Mouse (Mus musculus): ENCODE measurements around the gene Cntn5. TPM values are rescaled to one million over a fixed set of nuclear protein-coding genes. Genes with fewer than 3 reads are reported as not detected.

Gene Cntn5
- polyA plus RNA-seq, 1 experiment = not detected

- no peaks in the 10 kb centered on the region for H3K4me1 ChIP-seq (ENCODE audit: control insufficient read depth, insufficient read depth, insufficient read length)
- H3K27ac ChIP-seq (ENCODE audit: insufficient read depth, low read length) = no peak overlapping the region
- no peaks in the 10 kb centered on the region for H3K27me3 ChIP-seq (ENCODE audit: control insufficient read depth, insufficient read depth, low read length)
- no peak for DNase-seq (ENCODE audit: low read depth in 1 of 2, low spot score in 2 of 2)
- TF ChIP-seq CTCF (IDR thresholded peaks at IDR 0.05; ENCODE audit: extremely low read depth, insufficient read depth, insufficient read length, insufficient replicate concordance) (no peak), POLR2A (IDR thresholded peaks at IDR 0.05; ENCODE audit: low read depth, low read length) (no peak)
- no peak overlapping the region for H3K4me3 ChIP-seq (ENCODE audit: extremely low read depth, insufficient read depth, insufficient read length)
- H3K36me3 ChIP-seq (ENCODE audit: control insufficient read depth, insufficient read depth, low read length) = no peaks in the 10 kb centered on the region
- 91% methylated on average over 1 of the region's 1 CpGs for WGBS
These were observed 1199.4 kb downstream of the Cntn5 start for GRCm38 (mm10) chr9:9705180-9705579.

- no peaks in the 10 kb centered on the region for H3K36me3 ChIP-seq (ENCODE audit: control insufficient read depth, insufficient read depth, low read length)
- TF ChIP-seq CTCF (IDR thresholded peaks at IDR 0.05; ENCODE audit: extremely low read depth, insufficient read depth, insufficient read length, insufficient replicate concordance) (no peak), POLR2A (IDR thresholded peaks at IDR 0.05; ENCODE audit: low read depth, low read length) (no peak)
- WGBS = 71% methylated on average over 3 of the region's 3 CpGs
- DNase-seq (ENCODE audit: low read depth in 1 of 2, low spot score in 2 of 2) = no peak
- no peaks in the 10 kb centered on the region for H3K4me1 ChIP-seq (ENCODE audit: control insufficient read depth, insufficient read depth, insufficient read length)
- no peak overlapping the region for H3K4me3 ChIP-seq (ENCODE audit: extremely low read depth, insufficient read depth, insufficient read length)
- no peak overlapping the region for H3K27ac ChIP-seq (ENCODE audit: insufficient read depth, low read length)
- H3K27me3 ChIP-seq (ENCODE audit: control insufficient read depth, insufficient read depth, low read length) = no peaks in the 10 kb centered on the region
These were observed 1207.9 kb downstream of the Cntn5 start for GRCm38 (mm10) chr9:9696636-9697035.

DNA sequence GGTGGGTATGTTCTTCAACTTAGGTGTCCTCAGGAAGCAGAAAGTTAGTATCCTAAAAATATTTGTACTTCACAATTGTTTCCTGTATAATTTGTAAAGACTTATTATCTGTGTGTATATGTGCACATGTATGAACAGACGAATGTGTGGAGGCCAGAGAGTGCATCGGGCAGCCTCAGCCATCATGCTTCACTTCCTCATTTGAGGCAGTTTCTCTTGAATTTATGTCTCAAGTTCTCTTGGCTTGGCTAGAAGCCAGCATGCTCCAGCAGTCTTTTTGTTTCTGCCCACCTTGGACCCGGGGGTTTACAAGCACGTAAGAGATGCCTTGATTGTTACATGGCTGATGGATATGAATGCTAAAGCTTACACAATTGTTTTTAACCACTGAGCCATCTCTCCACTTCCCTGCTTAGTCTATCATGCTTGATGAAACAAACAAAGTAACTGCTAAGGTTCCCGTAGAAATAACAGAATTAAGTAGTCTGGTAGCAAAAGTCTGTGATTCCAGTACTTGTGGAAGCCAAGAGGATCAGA, 1222.2 kb downstream of the Cntn5 start:
- 17% methylated on average over 5 of the region's 5 CpGs for WGBS
- no peak for DNase-seq (ENCODE audit: low read depth in 1 of 2, low spot score in 2 of 2)
- H3K4me3 ChIP-seq (ENCODE audit: extremely low read depth, insufficient read depth, insufficient read length) = no peak overlapping the region

GRCm38 (mm10) chr9:9676078-9676477, 1228.5 kb downstream of the Cntn5 start:
- WGBS = 68% methylated on average over 4 of the region's 4 CpGs
- no peak for TF ChIP-seq POLR2A (IDR thresholded peaks at IDR 0.05; ENCODE audit: low read depth, low read length)
- TF ChIP-seq CTCF (IDR thresholded peaks at IDR 0.05; ENCODE audit: extremely low read depth, insufficient read depth, insufficient read length, insufficient replicate concordance) = no peak
- DNase-seq (ENCODE audit: low read depth in 1 of 2, low spot score in 2 of 2) = no peak

More for the DNA sequence above, 1222.2 kb downstream of the Cntn5 start:
- Histone ChIP-seq H3K27me3 (ENCODE audit: control insufficient read depth, insufficient read depth, low read length) (no peaks in the 10 kb centered on the region), H3K4me1 (ENCODE audit: control insufficient read depth, insufficient read depth, insufficient read length) (no peaks in the 10 kb centered on the region), H3K27ac (ENCODE audit: insufficient read depth, low read length) (no peak overlapping the region), H3K36me3 (ENCODE audit: control insufficient read depth, insufficient read depth, low read length) (no peaks in the 10 kb centered on the region)
- TF ChIP-seq POLR2A (IDR thresholded peaks at IDR 0.05; ENCODE audit: low read depth, low read length) (no peak), CTCF (IDR thresholded peaks at IDR 0.05; ENCODE audit: extremely low read depth, insufficient read depth, insufficient read length, insufficient replicate concordance) (no peak)

DNA sequence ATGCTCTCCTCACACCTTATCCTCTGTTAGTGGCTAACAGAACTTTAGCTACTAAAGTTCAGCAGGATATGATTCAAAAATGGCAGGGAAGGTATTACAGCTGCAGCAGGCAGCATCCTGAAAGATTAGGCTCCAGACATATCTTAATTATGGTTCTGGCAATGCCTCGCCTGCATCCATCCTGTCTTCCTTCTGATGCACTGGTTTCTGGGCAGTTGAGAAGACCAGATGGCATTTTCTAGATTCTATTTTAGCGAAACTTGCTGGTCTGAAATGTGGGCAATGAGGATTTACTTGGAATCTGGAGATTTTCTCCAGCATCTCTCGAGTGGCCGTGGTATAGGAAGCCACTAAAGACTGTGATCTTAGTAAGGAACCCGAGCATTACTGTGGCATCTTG, 1230.0 kb downstream of the Cntn5 start:
- WGBS = 79% methylated on average over 5 of the region's 5 CpGs
- Histone ChIP-seq H3K4me1 (ENCODE audit: control insufficient read depth, insufficient read depth, insufficient read length) (no peaks in the 10 kb centered on the region), H3K27ac (ENCODE audit: insufficient read depth, low read length) (no peak overlapping the region), H3K27me3 (ENCODE audit: control insufficient read depth, insufficient read depth, low read length) (no peaks in the 10 kb centered on the region), H3K36me3 (ENCODE audit: control insufficient read depth, insufficient read depth, low read length) (no peaks in the 10 kb centered on the region), H3K4me3 (ENCODE audit: extremely low read depth, insufficient read depth, insufficient read length) (no peak overlapping the region)
- no peak for DNase-seq (ENCODE audit: low read depth in 1 of 2, low spot score in 2 of 2)
- TF ChIP-seq CTCF (IDR thresholded peaks at IDR 0.05; ENCODE audit: extremely low read depth, insufficient read depth, insufficient read length, insufficient replicate concordance) = no peak
- no peak for TF ChIP-seq POLR2A (IDR thresholded peaks at IDR 0.05; ENCODE audit: low read depth, low read length)

More at GRCm38 (mm10) chr9:9676078-9676477, 1228.5 kb downstream of the Cntn5 start:
- Histone ChIP-seq H3K27me3 (ENCODE audit: control insufficient read depth, insufficient read depth, low read length) (no peaks in the 10 kb centered on the region), H3K4me3 (ENCODE audit: extremely low read depth, insufficient read depth, insufficient read length) (no peak overlapping the region), H3K36me3 (ENCODE audit: control insufficient read depth, insufficient read depth, low read length) (no peaks in the 10 kb centered on the region), H3K27ac (ENCODE audit: insufficient read depth, low read length) (no peak overlapping the region), H3K4me1 (ENCODE audit: control insufficient read depth, insufficient read depth, insufficient read length) (no peaks in the 10 kb centered on the region)

DNA sequence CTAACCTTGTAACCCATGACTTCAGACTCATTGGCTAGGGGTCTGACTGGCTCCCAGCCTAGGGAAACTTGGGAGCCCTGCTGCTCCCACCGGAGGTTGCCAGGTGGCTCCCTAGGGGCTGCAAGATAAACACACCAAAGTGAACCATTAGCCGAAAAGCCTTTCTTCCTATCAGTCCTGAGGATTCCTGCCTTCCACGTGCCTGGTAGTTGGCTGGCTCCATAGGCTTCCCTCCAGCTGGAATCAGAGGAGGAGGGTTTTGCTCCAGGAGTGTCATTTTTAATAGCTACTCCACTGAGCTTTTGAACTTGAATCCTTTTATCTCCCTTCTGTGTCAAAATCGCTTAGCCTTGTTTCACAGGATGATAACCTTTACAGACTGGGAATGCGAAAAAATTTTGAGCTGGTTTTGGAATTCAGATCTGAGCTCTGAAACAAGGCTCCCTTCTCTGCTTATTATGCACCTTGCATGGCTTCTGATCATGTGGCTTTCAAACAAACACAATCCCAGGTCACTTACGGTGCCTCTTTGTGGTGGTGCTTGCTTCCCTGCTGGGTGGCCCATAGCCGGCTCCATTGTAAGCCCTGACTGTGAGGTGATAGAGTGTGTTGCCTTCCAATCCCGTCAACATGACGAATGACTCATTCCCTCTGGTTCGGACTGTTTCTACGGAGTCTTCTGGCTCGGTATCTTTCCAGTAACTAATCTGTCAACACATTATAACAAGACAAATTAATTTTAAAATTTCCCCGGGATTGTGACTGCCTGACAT, 1231.1 kb downstream of the Cntn5 start:
- WGBS = 44% methylated on average over 13 of the region's 13 CpGs
- Histone ChIP-seq H3K36me3 (ENCODE audit: control insufficient read depth, insufficient read depth, low read length) (no peaks in the 10 kb centered on the region), H3K4me1 (ENCODE audit: control insufficient read depth, insufficient read depth, insufficient read length) (no peaks in the 10 kb centered on the region), H3K4me3 (ENCODE audit: extremely low read depth, insufficient read depth, insufficient read length) (no peak overlapping the region), H3K27me3 (ENCODE audit: control insufficient read depth, insufficient read depth, low read length) (no peaks in the 10 kb centered on the region), H3K27ac (ENCODE audit: insufficient read depth, low read length) (no peak overlapping the region)
- no peak for TF ChIP-seq POLR2A (IDR thresholded peaks at IDR 0.05; ENCODE audit: low read depth, low read length)
- TF ChIP-seq CTCF (IDR thresholded peaks at IDR 0.05; ENCODE audit: extremely low read depth, insufficient read depth, insufficient read length, insufficient replicate concordance) = no peak
- no peak for DNase-seq (ENCODE audit: low read depth in 1 of 2, low spot score in 2 of 2)

DNA sequence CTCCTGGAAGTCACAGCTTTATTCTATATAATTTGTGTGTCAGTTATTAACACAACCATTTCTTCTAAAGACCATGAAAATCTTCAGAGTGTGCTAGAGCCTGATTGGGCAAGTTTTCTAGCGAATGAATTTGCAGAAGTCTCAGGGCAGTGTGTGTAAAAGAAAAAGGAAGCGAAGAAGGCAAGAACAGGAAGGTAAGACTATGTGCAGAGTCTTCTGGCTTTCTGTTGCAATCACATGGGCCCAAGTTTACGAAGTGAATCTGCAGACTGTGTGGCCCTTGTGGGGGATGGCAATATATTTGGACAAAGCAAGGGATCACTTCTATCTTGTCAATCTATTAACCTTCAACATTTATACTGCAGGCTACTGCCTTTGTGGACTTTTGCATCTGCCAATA, 1251.1 kb downstream of the Cntn5 start:
- no peak for DNase-seq (ENCODE audit: low read depth in 1 of 2, low spot score in 2 of 2)
- TF ChIP-seq POLR2A (IDR thresholded peaks at IDR 0.05; ENCODE audit: low read depth, low read length) (no peak), CTCF (IDR thresholded peaks at IDR 0.05; ENCODE audit: extremely low read depth, insufficient read depth, insufficient read length, insufficient replicate concordance) (no peak)
- 53% methylated on average over 3 of the region's 3 CpGs for WGBS
- Histone ChIP-seq H3K27me3 (ENCODE audit: control insufficient read depth, insufficient read depth, low read length) (no peaks in the 10 kb centered on the region), H3K4me3 (ENCODE audit: extremely low read depth, insufficient read depth, insufficient read length) (no peak overlapping the region), H3K36me3 (ENCODE audit: control insufficient read depth, insufficient read depth, low read length) (no peaks in the 10 kb centered on the region), H3K27ac (ENCODE audit: insufficient read depth, low read length) (no peak overlapping the region), H3K4me1 (ENCODE audit: control insufficient read depth, insufficient read depth, insufficient read length) (no peaks in the 10 kb centered on the region)

Data from spleen, adult 2 months (tissue).